Mouse (Mus musculus): ENCODE data around the gene S1pr4. TPM values are rescaled to one million over a fixed set of nuclear protein-coding genes. Genes with fewer than 3 reads are reported as not detected.

Gene S1pr4
- polyA plus RNA-seq, 1 experiment from 2014 or later, result 0.24 TPM

- H3K9me3 ChIP-seq (ENCODE audit: control insufficient read depth, low read length), result no peaks in the 10 kb centered on the region
- H3K4me2 ChIP-seq (ENCODE audit: low read length), result peak overlapping the region; percentile 69
- no peak overlapping the region for H3K27ac ChIP-seq (replicated peaks in 1 of 2; ENCODE audit: control insufficient read depth in 1 of 2, insufficient read depth in 1 of 2, low read depth in 2 of 2, low read length in 2 of 2)
- 0 out of 2 replicates have a peak, but pooled peaks have one; percentile 34 for ATAC-seq (ENCODE audit: insufficient number of reproducible peaks, insufficient read depth, low FRiP score, low read depth)
- no peaks in the 10 kb centered on the region; a peak in 1 of 4 replicates for H3K4me1 ChIP-seq (ENCODE audit: control insufficient read depth in 2 of 2, insufficient read depth in 2 of 2, low read length in 2 of 2)
- peak overlapping the region; percentile 35 for H3K4me3 ChIP-seq (ENCODE audit: control insufficient read depth in 1 of 2, insufficient read depth in 1 of 2, low read depth in 1 of 2, low read length in 2 of 2)
- peak overlapping the region; percentile 48 for H3K9ac ChIP-seq (ENCODE audit: low read length)
- no peaks in the 10 kb centered on the region for H3K36me3 ChIP-seq (ENCODE audit: control insufficient read depth, insufficient read depth, low read length)
- 11% methylated on average over 36 of the region's 36 CpGs for WGBS
- H3K27me3 ChIP-seq (ENCODE audit: control insufficient read depth, insufficient read depth, low read length), result peaks cover 11% of the 10 kb centered on the region
These were observed 2.7 kb upstream of the S1pr4 start for GRCm38 (mm10) chr10:81502658-81503057.

- WGBS, result 81% methylated on average over 5 of the region's 5 CpGs
- no peaks in the 10 kb centered on the region for H3K9me3 ChIP-seq (ENCODE audit: control insufficient read depth, low read length)
- H3K4me1 ChIP-seq (ENCODE audit: control insufficient read depth in 2 of 2, insufficient read depth in 2 of 2, low read length in 2 of 2), result no peaks in the 10 kb centered on the region; a peak in 1 of 4 replicates
- ATAC-seq (ENCODE audit: insufficient number of reproducible peaks, insufficient read depth, low FRiP score, low read depth), result no peak
- no peak overlapping the region for H3K4me2 ChIP-seq (ENCODE audit: low read length)
- H3K9ac ChIP-seq (ENCODE audit: low read length), result no peak overlapping the region
- no peaks in the 10 kb centered on the region for H3K36me3 ChIP-seq (ENCODE audit: control insufficient read depth, insufficient read depth, low read length)
- H3K27me3 ChIP-seq (ENCODE audit: control insufficient read depth, insufficient read depth, low read length), result peaks cover 11% of the 10 kb centered on the region
- no peak overlapping the region for H3K4me3 ChIP-seq (ENCODE audit: control insufficient read depth in 1 of 2, insufficient read depth in 1 of 2, low read depth in 1 of 2, low read length in 2 of 2)
- H3K27ac ChIP-seq (replicated peaks in 1 of 2; ENCODE audit: control insufficient read depth in 1 of 2, insufficient read depth in 1 of 2, low read depth in 2 of 2, low read length in 2 of 2), result no peak overlapping the region
These were observed 1.9 kb upstream of the S1pr4 start for GRCm38 (mm10) chr10:81501863-81502262.

GRCm38 (mm10) chr10:81499250-81499901, 556 bp downstream of the S1pr4 start:
- Histone ChIP-seq H3K9me3 (ENCODE audit: control insufficient read depth, low read length) (no peaks in the 10 kb centered on the region), H3K4me2 (ENCODE audit: low read length) (no peak overlapping the region), H3K4me1 (ENCODE audit: control insufficient read depth in 2 of 2, insufficient read depth in 2 of 2, low read length in 2 of 2) (peaks cover 9 to 12% of the 10 kb centered on the region in 2 experiments; a peak in 3 of 4 replicates), H3K27me3 (ENCODE audit: control insufficient read depth, insufficient read depth, low read length) (peaks cover 11% of the 10 kb centered on the region), H3K9ac (ENCODE audit: low read length) (no peak overlapping the region), H3K36me3 (ENCODE audit: control insufficient read depth, insufficient read depth, low read length) (no peaks in the 10 kb centered on the region), H3K27ac (replicated peaks in 1 of 2; ENCODE audit: control insufficient read depth in 1 of 2, insufficient read depth in 1 of 2, low read depth in 2 of 2, low read length in 2 of 2) (no peak overlapping the region), H3K4me3 (ENCODE audit: control insufficient read depth in 1 of 2, insufficient read depth in 1 of 2, low read depth in 1 of 2, low read length in 2 of 2) (no peak overlapping the region)
- WGBS, result 65% methylated on average over 23 of the region's 23 CpGs
- ATAC-seq (ENCODE audit: insufficient number of reproducible peaks, insufficient read depth, low FRiP score, low read depth), result no peak

GRCm38 (mm10) chr10:81498316-81499249, 1.3 kb downstream of the S1pr4 start:
- Histone ChIP-seq H3K4me2 (ENCODE audit: low read length) (no peak overlapping the region), H3K36me3 (ENCODE audit: control insufficient read depth, insufficient read depth, low read length) (no peaks in the 10 kb centered on the region), H3K9me3 (ENCODE audit: control insufficient read depth, low read length) (no peaks in the 10 kb centered on the region), H3K27ac (replicated peaks in 1 of 2; ENCODE audit: control insufficient read depth in 1 of 2, insufficient read depth in 1 of 2, low read depth in 2 of 2, low read length in 2 of 2) (no peak overlapping the region), H3K4me1 (ENCODE audit: control insufficient read depth in 2 of 2, insufficient read depth in 2 of 2, low read length in 2 of 2) (peaks cover 9 to 12% of the 10 kb centered on the region in 2 experiments; a peak in 3 of 4 replicates), H3K4me3 (ENCODE audit: control insufficient read depth in 1 of 2, insufficient read depth in 1 of 2, low read depth in 1 of 2, low read length in 2 of 2) (no peak overlapping the region), H3K27me3 (ENCODE audit: control insufficient read depth, insufficient read depth, low read length) (peaks cover 7% of the 10 kb centered on the region), H3K9ac (ENCODE audit: low read length) (no peak overlapping the region)
- ATAC-seq (ENCODE audit: insufficient number of reproducible peaks, insufficient read depth, low FRiP score, low read depth), result no peak
- WGBS, result 79% methylated on average over 38 of the region's 38 CpGs

GRCm38 (mm10) chr10:81497401-81498270, 2.3 kb downstream of the S1pr4 start:
- Histone ChIP-seq H3K27ac (replicated peaks in 1 of 2; ENCODE audit: control insufficient read depth in 1 of 2, insufficient read depth in 1 of 2, low read depth in 2 of 2, low read length in 2 of 2) (no peak overlapping the region), H3K36me3 (ENCODE audit: control insufficient read depth, insufficient read depth, low read length) (peaks cover 8% of the 10 kb centered on the region), H3K4me2 (ENCODE audit: low read length) (peak overlapping the region; percentile 59), H3K4me3 (ENCODE audit: control insufficient read depth in 1 of 2, insufficient read depth in 1 of 2, low read depth in 1 of 2, low read length in 2 of 2) (no peak overlapping the region), H3K9me3 (ENCODE audit: control insufficient read depth, low read length) (no peaks in the 10 kb centered on the region), H3K27me3 (ENCODE audit: control insufficient read depth, insufficient read depth, low read length) (no peaks in the 10 kb centered on the region), H3K9ac (ENCODE audit: low read length) (no peak overlapping the region), H3K4me1 (ENCODE audit: control insufficient read depth in 2 of 2, insufficient read depth in 2 of 2, low read length in 2 of 2) (peaks cover 9 to 12% of the 10 kb centered on the region in 2 experiments; a peak in 3 of 4 replicates)
- WGBS, result 74% methylated on average over 17 of the region's 17 CpGs
- ATAC-seq (ENCODE audit: insufficient number of reproducible peaks, insufficient read depth, low FRiP score, low read depth), result no peak

GRCm38 (mm10) chr10:81496969-81497368, 3.0 kb downstream of the S1pr4 start:
- peak overlapping the region in 1 of 2 experiments; percentile 72; a peak in 2 of 4 replicates for H3K4me3 ChIP-seq (ENCODE audit: control insufficient read depth in 1 of 2, insufficient read depth in 1 of 2, low read depth in 1 of 2, low read length in 2 of 2)
- H3K9me3 ChIP-seq (ENCODE audit: control insufficient read depth, low read length), result no peaks in the 10 kb centered on the region
- H3K27ac ChIP-seq (replicated peaks in 1 of 2; ENCODE audit: control insufficient read depth in 1 of 2, insufficient read depth in 1 of 2, low read depth in 2 of 2, low read length in 2 of 2), result peak overlapping the region in 1 of 2 experiments; percentile 74; a peak in 1 of 4 replicates
- peaks cover 15% of the 10 kb centered on the region for H3K36me3 ChIP-seq (ENCODE audit: control insufficient read depth, insufficient read depth, low read length)
- H3K27me3 ChIP-seq (ENCODE audit: control insufficient read depth, insufficient read depth, low read length), result no peaks in the 10 kb centered on the region
- WGBS, result 32% methylated on average over 4 of the region's 4 CpGs
- no peak for ATAC-seq (ENCODE audit: insufficient number of reproducible peaks, insufficient read depth, low FRiP score, low read depth)
- peak overlapping the region; percentile 59 for H3K4me2 ChIP-seq (ENCODE audit: low read length)
- peak overlapping the region; percentile 62 for H3K9ac ChIP-seq (ENCODE audit: low read length)
- peaks cover 9 to 12% of the 10 kb centered on the region in 2 experiments; a peak in 3 of 4 replicates for H3K4me1 ChIP-seq (ENCODE audit: control insufficient read depth in 2 of 2, insufficient read depth in 2 of 2, low read length in 2 of 2)
